Mouse (Mus musculus): ENCODE data around the gene Eapp.

- TF ChIP-seq CTCF (IDR thresholded peaks at IDR 0.05; ENCODE audit: extremely low read depth, insufficient read depth, insufficient read length, insufficient replicate concordance) (no peak), POLR2A (IDR thresholded peaks at IDR 0.05; ENCODE audit: low read depth, low read length) (no peak)
Observed at GRCm38 (mm10) chr12:54689082-54689481, 6.6 kb downstream of the Eapp start.

All from spleen, adult 2 months (tissue).